Mouse (Mus musculus): ENCODE results near the gene Aqp11.

The Aqp11 gene

GRCm38 (mm10) chr7:97707809-97708208, 30.3 kb downstream of the Aqp11 start:
- no peak for DNase-seq (ENCODE audit: low spot score)

GRCm38 (mm10) chr7:97707123-97707522, 31.0 kb downstream of the Aqp11 start:
- DNase-seq (ENCODE audit: low spot score) = no peak

DNA sequence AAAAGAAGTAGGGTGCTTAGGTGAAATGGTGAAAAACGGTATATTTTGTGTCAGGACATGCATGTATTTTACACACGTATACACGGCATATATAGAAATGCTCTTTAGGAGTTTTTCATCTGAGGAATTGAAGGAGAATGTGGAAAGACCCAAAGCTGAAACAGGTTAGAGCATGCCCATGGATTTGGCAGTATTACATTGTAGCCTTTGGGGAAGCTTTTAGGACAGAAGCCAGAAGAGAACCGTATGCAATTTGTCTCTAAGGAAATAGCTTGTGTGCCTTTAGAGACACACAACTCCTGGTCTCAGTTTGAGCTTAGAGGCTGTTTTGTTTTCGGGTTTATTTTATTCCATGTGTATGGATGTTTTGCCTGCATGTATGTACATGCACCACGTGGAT, 37.0 kb downstream of the Aqp11 start:
- no peak for DNase-seq (ENCODE audit: low spot score)

- DNase-seq (ENCODE audit: low spot score) = no peak
Observed at GRCm38 (mm10) chr7:97700173-97700572, 37.9 kb downstream of the Aqp11 start.

- DNase-seq (ENCODE audit: low spot score) = peak; percentile 94
Observed at GRCm38 (mm10) chr7:97696506-97697254, 41.4 kb downstream of the Aqp11 start, which contains the start of gene Clns1a. Gene Clns1a, plus strand, starts transcription at chr7:97696634.

- DNase-seq (ENCODE audit: low spot score) = no peak
Observed at GRCm38 (mm10) chr7:97696133-97696505, 42.0 kb downstream of the Aqp11 start.

DNA sequence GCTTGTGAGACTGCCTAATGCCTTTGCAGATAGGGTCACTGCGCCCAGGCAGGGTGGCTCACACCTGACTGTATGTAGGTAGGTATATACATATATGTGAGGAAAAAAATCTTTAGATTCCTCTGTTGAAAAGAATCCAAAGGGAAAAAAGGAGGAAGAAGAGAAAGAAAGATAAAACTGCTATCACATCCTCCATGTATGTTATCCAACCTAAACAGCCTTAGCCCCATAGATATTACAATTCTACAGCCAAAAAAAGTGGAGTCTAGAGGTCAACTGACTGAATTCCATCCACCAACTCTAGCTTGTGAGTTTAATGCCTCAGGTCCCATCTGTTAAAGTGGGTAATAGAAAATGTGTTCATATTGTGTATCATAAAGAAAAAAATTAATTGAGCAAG, 42.6 kb downstream of the Aqp11 start:
- no peak for DNase-seq (ENCODE audit: low spot score)

- no peak for DNase-seq (ENCODE audit: low spot score)
Observed at GRCm38 (mm10) chr7:97687831-97688230, 50.3 kb downstream of the Aqp11 start.

- no peak for DNase-seq (ENCODE audit: low spot score)
Observed at GRCm38 (mm10) chr7:97679239-97679638, 58.9 kb downstream of the Aqp11 start.

Data from layer of hippocampus, adult 11-12 months (tissue).